Mouse (Mus musculus): ENCODE results near the gene Sox10.

Gene Sox10

DNA sequence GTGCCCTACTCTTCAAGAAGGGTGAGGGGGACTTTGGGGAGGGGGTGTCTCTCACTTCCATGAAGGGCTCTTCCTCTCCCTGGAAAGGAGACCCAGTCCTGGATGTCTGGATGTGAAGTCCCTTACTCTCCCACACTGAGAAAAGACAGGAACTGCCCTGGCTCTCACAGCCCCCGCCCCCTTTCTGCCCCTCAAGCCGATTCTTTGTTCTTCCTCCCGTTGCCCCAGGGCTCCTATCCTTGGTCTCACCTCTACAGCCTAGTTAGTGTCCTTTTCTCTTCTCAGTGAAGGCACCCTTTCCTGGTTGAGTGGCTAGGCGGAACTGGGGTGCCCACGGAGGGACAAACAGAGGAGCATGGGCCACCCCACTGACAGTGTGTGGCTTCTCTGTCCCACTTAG, at the start of gene Sox10:
Gene Sox10, minus strand, starts transcription at position 101 of the 400 bp plus-strand sequence.
- no peak for DNase-seq (ENCODE audit: low spot score)

DNA sequence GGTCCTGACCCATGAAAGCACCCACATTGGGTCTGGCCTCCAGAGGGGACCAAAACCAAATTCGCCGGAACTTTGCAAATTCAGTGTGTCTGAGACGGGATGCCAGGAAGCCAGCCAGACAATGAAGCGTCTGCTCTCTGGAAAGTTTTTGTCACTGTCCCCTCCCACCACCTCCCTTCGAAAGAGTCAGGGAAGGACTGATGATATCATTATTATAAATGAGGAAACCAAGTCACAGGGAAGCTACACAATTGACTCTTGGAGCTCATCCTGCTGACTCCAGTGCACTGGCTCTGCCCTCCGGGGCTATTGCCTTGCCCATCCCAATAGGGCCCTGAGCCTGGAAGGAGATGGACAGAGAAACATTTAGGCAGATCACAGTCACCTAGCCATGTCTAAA, 48.6 kb upstream of the Sox10 start:
- DNase-seq (ENCODE audit: low spot score): no peak

DNA sequence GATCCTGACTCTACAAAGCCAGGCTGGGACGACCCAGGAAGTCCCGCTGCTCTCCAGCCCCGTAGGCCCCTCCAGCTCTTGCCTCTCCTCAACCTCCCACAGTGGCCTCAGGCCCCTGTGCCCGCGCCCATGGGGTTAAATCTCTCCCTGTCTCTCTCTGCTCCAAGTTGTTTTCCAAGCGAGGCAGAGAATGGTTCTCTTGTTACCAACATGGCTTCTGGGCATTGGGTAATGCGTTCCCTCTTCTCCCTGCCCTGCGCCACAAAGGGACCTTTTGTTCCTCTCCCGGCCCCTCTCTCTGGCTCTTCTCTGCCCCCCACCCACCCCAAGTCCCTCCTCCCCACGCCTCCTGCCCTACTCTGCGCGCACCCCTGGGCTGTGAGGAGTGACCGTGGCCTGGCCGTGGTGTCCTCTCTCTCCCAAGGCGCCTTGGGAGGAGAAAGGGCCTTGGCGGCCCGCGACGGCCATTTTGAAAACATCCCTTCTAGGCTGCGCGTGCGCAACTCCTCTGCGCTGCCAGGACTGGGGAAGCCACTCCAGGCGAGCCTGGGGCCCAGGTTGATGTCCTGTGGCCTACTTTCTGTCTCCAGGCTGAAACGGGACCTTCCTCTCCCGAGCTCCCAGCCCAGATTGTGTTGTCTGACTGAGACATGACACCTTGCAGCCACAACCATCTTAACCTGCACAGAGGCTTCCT, 47.9 kb upstream of the Sox10 start:
- no peak for DNase-seq (ENCODE audit: low spot score)

- DNase-seq (ENCODE audit: low spot score): no peak
Measured at GRCm38 (mm10) chr15:79210357-79210756, 45.3 kb upstream of the Sox10 start.

- no peak for DNase-seq (ENCODE audit: low spot score)
Measured at GRCm38 (mm10) chr15:79208758-79209439, 43.9 kb upstream of the Sox10 start.

- DNase-seq (ENCODE audit: low spot score): no peak
Measured at GRCm38 (mm10) chr15:79208211-79208610, 43.2 kb upstream of the Sox10 start.

- DNase-seq (ENCODE audit: low spot score): no peak
Measured at GRCm38 (mm10) chr15:79202575-79202974, 37.5 kb upstream of the Sox10 start.

DNA sequence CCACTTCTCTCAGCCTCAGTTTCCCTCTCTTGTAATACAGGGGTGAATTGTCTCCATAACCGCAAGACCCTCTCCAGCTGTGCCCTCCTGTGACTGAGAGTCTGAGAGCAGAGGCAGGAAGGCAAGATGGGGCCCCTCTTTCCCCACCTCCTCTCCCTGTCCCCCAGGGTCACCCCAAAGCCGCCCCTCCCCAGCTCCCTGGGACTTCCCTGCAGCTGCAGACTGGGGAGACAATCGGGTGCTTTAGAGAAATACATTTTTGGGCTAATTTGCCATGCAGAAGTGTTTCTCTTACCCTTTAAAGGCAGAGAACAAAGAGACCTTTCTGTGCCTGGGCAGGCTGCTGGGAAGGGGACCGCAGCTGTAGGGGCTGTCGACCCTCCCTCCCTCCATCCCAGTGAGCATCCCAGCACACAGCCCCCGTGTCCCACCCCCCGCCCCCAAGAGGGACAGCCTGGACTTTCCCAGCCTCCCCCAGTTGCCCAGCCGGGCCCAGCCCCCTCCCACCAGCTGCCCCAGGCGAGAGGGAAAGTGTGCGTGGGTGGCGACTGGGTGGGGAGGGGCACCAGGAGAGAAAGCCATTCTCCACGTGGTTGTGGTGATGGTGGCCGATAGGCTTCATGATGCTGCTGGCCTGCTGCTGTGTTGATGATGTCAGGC, 36.6 kb upstream of the Sox10 start:
- no peak for DNase-seq (ENCODE audit: low spot score)

DNA sequence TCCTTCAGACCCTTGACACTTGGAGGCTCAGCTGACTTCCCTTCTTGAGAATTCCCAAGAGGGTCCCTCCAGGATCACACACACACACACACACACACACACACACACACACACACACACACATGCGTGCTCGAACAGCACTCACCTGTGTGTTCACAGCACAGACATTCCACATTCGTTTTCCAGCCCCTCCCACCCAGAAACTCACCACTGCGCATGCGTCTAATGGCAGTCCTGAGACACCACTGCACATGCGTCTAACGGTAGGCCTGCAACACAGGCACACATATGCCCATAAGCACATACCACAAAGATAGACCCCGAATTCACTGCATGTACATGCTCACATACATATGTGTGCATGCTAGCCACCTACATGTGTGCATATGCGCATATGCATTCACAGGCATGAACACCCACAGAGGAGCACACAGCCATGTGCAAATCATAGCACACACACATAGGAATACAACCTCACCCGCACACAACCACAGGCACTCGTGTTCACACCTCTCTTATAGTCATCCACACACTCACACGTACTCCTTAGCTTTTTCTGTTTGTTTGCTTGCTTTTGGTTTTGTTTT, 34.4 kb upstream of the Sox10 start:
- no peak for DNase-seq (ENCODE audit: low spot score)

DNA sequence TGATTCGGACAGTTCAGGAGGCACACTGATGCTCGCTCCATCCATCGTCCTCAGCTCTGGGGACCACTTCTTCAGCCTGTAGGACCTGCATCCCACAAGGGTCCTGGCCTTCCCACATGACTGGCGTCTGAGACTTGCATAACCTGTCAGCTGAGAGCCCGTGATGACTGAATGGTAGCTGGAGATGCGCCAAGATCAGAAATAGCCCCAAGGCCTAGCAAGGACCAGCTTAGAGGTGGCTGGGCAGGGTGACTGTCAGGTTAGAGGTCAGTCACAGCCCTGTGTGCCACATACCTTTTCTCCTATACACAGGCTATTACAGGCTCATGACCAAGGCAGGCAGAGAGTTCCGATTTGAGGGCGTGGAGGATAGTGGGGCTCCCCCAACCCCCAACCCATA, 30.5 kb upstream of the Sox10 start:
- DNase-seq (ENCODE audit: low spot score): no peak

DNA sequence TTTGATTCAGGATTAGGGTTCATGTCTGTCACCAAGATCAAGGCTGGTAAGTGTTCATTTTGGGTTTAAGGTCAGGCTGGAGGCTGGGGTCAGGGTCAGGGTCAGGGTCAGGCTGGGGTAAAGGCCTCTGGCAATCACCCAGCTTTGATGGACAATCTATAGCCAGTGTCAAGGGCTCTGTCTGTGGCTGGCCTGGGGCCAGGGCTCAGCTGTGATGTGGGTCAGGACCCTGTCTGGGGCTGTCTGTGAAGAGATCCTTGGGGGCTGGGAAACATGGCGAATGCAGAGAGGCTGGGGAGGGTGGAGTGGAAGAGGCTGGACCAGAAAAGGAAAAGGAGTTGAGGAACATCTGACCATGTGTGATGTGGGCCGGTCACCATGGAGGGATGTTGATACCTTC, 29.9 kb upstream of the Sox10 start:
- DNase-seq (ENCODE audit: low spot score): no peak

DNA sequence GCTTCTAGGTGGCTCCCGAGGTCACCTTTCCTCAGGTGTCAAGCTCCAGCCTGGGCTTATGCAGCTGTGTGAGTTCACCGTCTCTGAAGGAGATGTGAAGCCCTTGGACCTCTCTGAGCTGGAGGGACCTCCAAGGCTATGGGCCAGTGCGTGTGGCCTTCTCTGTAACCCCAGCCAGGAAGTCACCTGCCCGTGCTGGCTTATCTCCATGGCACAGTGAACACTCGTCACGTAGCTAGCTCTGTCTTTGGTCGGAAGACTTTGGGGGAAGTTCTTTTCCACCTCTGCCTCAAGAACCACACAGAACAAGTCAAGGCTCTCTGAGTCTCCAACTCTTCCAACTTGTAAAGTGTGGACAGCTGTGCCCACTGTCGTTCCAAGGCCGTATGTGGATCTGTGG, 29.0 kb upstream of the Sox10 start:
- no peak for DNase-seq (ENCODE audit: low spot score)

DNA sequence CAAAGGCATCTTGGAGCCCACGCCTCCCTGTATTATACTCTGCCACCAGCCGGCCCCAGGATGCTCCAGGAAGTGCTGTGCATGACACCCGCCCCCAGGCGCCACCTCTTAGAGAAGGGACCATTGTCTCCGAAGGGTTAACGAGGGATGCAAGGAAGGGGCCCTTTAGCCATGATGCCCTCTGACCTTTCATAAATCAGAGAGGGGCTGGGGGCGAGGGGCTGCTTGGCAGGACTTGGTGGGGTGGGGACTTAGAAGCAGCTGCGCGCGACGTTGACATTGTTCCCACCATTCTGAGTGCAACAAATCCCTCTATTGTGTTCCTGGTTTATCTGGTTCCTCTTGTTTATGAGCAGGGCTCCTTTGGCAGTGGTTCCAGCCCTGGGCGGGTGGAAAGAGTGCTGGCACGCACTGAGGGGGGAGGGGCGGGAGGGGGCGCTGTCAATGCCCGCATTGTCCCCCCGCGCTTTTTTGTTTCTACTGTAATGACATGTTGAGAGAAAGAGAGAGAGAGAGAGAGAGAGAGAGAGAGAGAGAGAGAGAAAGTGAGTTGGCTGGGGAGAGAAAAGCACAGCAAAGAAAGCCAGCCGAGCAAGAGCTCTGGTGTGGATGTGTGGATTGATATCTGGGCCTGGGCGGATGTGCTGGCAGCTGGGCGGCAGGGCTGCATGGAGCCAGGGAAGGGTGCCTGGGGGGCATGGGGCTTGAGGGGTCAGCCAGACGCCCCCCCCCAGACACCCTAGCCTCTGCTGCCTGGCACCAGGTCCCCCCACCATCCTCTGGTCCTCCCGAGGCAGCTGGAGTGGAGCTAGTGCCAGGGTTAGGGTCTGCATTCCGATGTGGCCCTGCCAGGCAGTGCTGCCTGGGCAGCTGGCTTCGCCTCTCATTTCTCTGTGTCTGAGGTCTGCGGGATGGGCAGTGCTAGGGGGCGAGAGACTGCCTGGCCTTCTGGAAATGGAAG, 28.1 kb upstream of the Sox10 start:
- no peak for DNase-seq (ENCODE audit: low spot score)

- DNase-seq (ENCODE audit: low spot score): no peak
Measured at GRCm38 (mm10) chr15:79192450-79192849, 27.4 kb upstream of the Sox10 start.

DNA sequence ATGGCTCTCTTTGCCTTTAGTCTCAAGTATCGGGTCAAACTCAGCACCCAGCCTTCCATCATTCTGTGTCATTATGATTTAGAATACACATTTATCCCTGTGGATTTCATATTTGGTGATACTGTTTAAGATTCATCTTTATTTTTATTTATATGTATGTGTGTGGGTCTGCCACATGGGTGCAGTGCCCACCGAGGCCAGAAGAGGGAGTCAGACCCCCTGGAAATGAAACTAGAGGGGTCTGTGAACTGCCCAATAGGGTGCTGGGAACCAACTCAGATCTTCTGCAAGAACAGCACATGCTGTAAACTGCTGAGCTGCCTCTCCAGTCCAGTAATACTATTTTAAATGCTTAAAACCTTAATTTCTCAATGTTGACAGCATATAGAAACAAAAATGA, 26.4 kb upstream of the Sox10 start:
- DNase-seq (ENCODE audit: low spot score): no peak

- no peak for DNase-seq (ENCODE audit: low spot score)
Measured at GRCm38 (mm10) chr15:79187819-79188218, 22.8 kb upstream of the Sox10 start.

DNA sequence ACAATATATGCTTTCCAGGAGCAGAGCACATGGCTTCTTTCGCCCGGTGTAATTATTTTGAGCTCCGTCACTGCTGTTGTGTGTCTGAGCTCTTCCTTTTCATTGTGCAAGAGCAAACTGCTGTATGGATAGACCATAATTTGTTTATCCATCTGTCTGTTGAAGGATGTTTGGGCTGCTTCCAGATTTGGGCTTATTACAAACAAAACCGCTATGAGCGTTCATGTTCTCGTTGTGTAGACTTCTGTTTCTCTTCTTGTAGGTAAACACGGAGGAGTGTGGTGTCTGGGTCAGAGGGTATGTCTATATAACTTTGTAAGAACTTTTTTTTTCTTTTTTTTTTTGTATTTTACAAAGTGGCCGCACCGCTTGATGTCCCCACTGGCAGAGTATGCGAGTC, 20.2 kb upstream of the Sox10 start:
- no peak for DNase-seq (ENCODE audit: low spot score)

- no peak for DNase-seq (ENCODE audit: low spot score)
Measured at GRCm38 (mm10) chr15:79176905-79177304, 11.9 kb upstream of the Sox10 start.

GRCm38 (mm10) chr15:79166712-79167111, 1.7 kb upstream of the Sox10 start:
- DNase-seq (ENCODE audit: low spot score): no peak

GRCm38 (mm10) chr15:79164251-79164650, 789 bp downstream of the Sox10 start:
- no peak for DNase-seq (ENCODE audit: low spot score)

- DNase-seq (ENCODE audit: low spot score): no peak
Measured at GRCm38 (mm10) chr15:79162822-79163221, 2.2 kb downstream of the Sox10 start.

GRCm38 (mm10) chr15:79162301-79162700, 2.7 kb downstream of the Sox10 start:
- no peak for DNase-seq (ENCODE audit: low spot score)

Data from urinary bladder, postnatal 10 days (tissue).